Mouse (Mus musculus) A20 (cell line): ENCODE data around the gene Lclat1.

Experiments
- DNase-seq: peaks from one replicate; pipeline ENCODE4 v3.0.0-alpha.2; 2011; ENCODE audit warnings: low read depth, low spot score

The Lclat1 gene

GRCm38 (mm10) chr17:73087045-73087910, 20.5 kb upstream of the Lclat1 start:
- peak; percentile 35 for DNase-seq

DNA sequence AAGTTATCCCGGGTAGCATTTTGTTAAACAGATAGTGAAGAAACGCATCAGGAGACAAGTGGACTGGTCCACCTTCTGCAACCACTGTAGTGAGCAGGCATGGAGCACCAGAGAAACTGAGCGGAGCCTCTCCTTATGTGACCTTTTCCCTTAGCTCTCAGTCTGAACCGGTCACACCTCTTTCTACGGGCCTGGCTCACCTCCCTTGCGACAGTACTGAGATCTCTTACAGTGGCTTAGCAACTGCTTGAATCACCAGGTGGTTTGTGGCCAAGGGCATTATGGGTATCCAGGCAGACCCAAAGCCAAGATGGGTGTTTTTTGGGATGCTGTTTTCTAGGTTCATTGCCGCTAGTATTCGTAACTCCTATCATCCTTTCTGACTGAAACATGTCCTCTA, 16.4 kb upstream of the Lclat1 start:
- DNase-seq = no peak

DNA sequence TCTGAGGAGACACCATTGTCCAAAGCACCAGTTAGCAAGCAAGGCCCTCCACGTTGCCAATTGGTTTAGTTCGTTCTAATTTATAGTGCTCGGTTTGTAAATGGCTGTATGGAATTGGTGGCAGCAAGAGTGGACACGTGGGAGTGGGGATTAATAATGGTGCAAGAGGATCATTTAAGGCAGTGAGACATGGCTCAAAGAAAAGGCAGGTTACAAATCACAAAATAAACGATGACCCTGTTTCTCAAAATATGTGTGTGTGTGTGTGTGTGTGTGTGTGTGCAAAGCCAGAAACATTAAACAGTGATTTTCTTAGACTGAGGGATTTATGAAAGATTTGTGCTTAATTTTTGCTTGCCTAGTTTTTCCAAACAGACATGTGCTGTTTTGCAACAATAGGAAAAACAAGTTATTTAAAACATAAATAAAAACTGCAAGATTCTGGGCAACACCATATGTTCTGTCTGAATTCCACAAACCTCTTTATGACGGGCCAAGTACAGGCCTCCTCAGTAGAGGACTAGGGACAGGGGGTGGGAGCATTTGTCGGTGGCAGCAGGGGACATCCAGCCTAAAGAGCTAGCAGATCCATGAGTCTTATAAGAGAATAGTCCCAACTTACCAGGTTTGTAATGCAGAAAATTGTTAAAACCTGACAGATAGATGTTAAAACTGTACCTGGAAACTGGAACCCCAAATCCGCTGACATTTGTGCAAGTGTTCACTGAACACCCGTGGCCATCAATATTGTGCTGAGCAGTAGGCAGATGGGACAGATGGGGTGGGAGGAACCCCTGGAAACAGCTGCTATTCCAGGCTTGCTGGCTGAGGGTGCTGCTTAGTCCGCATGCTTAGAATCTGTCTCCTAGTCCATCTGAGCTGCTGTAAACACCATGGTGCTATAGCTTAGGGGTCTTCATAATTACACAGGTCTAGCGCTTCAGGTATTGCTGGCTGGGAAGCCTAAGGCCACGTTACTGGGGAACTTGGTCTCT, 15.4 kb upstream of the Lclat1 start:
- no peak for DNase-seq

GRCm38 (mm10) chr17:73095070-73095469, 12.7 kb upstream of the Lclat1 start:
- no peak for DNase-seq

GRCm38 (mm10) chr17:73095585-73095984, 12.2 kb upstream of the Lclat1 start:
- no peak for DNase-seq

DNA sequence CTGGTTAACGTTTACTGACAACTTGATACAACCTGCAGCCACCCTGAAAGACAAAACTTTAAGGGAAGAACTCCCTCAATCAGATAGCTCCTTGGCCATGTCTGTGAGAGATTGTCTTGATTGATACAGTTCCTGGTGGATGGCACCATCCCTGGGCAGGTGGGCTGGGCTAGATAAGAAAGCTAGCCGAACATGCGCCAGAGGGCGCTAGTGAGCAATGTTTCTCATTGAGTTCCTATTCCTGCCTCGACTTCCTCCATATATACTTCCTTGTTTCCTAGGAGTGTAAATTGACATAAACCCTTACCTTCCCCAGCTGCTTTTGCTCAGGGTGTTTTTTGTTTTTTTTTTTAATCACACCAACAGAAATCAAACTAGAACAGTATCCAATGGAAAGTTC, 11.3 kb upstream of the Lclat1 start:
- DNase-seq = peak; percentile 71

DNA sequence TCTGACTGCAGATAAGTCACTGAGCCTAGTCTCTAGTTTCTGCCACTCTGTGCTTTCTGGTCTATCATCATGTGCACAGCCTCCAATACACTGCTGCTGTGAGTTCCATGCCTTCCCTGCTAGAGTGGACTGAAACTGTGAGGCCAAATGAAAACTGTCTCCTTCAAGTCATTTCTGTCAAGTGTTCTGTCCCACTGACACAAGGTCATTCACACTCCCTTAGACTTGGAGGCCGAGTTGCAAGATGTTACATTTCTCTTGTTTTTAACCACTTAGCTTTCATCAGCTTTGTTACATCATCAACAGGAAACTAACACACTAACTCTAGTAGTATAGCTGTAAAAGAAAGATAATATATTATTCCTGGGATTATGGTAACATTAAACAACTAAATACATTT, 9.1 kb upstream of the Lclat1 start:
- DNase-seq = no peak

DNA sequence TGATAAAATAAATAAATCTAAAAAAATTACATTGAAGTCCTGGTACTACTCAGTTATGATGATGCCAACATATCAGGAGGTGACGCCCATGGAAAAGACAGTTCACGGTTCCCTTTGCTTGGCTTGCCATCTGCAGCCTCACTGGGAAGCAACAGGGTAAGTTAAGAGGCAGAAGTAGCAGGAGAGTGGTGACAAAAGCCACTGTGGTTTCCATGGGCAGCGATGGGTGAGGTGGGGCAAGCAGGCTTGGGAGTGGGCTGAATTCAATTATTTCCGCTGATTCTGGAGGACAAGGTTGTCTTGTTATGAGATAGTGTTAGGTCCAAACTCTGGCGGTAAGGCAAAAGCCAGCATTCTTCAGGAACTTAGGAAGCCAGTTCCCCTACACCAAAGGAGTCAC, 7.4 kb upstream of the Lclat1 start:
- DNase-seq = no peak

GRCm38 (mm10) chr17:73102538-73102937, 5.2 kb upstream of the Lclat1 start:
- no peak for DNase-seq

GRCm38 (mm10) chr17:73108170-73108887, 544 bp downstream of the Lclat1 start:
- no peak for DNase-seq

DNA sequence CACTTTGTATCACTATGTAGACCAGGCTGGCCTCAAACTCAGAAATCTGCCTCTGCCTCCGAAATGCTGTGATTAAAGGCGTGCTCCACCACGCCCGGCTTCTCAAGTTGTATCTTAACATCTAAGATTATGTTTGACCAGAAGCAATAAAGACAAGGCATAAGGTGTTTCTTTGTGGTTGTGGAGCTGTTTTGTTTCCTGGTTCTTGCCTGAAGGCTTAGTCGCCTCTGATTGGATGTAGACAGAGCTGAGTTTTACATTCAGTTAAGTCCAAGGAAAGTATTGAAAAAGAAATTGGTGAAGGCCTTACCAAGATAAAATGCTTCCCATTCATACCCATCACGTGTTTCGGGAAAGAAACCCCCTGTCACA, 1.1 kb downstream of the Lclat1 start:
- no peak for DNase-seq

DNA sequence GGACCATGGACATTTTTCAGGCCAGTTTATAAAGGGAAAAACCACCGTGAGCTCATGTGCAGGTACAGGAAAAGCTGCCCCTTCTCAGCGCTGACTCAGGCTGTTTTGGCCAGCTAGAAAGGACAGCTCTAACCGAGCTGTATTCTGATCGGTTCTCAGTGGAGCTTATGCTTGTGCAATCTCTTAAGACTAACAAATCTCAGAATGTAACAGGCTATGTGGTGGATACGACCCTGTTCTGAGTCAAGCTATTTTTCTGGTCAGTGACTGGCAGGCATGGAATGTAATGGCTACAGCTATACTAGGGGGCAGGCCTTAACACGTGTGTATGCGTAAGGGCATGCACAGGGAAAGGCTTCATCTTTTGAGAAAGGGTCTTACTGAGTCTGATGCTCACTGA, 4.3 kb downstream of the Lclat1 start:
- no peak for DNase-seq

DNA sequence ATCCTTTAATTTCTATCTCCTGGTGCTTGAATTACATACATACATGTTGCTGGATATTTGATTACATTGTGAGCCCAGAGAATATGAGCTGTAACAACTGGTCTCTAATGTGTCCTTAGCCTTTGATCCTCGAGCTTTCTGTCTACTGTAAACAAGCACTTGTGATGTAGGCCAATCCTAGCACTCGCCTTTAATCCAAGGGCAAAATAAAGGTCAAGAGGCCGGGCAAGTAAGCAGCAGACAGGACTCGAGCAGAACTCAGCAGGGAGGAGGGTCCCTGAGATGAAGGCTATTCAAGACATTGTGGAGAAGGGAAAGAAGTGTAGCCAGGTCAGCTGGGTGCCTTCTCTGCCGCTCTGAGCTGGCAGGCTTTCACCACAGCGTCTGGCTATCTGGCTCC, 4.8 kb downstream of the Lclat1 start:
- DNase-seq = no peak

- DNase-seq = no peak
Measured at GRCm38 (mm10) chr17:73113230-73113629, 5.4 kb downstream of the Lclat1 start.

GRCm38 (mm10) chr17:73118134-73118533, 10.3 kb downstream of the Lclat1 start:
- DNase-seq = no peak

GRCm38 (mm10) chr17:73118702-73119101, 10.9 kb downstream of the Lclat1 start:
- no peak for DNase-seq

GRCm38 (mm10) chr17:73119150-73119549, 11.4 kb downstream of the Lclat1 start:
- DNase-seq = no peak

DNA sequence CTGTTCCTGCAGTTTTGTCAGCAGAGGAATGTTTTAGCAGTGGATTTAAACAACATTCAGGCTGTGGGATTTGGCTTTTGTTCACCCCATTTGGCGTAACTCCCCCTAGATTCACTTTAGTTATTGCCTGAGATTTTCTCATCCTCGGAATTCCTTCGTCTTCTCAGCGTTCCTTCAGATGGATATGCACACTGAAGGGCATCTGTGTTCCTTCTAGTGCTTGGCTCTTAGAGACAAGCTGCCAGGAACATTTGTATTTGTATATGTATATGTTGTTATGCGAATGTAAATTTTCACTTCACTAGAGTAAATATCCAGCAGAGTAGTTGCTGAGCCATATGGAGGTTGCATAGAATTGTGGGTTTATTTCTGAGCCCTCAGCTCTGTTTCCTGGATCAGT, 12.8 kb downstream of the Lclat1 start:
- DNase-seq = no peak

GRCm38 (mm10) chr17:73121726-73122125, 13.9 kb downstream of the Lclat1 start:
- DNase-seq = no peak

GRCm38 (mm10) chr17:73126349-73126748, 18.6 kb downstream of the Lclat1 start:
- DNase-seq = no peak

DNA sequence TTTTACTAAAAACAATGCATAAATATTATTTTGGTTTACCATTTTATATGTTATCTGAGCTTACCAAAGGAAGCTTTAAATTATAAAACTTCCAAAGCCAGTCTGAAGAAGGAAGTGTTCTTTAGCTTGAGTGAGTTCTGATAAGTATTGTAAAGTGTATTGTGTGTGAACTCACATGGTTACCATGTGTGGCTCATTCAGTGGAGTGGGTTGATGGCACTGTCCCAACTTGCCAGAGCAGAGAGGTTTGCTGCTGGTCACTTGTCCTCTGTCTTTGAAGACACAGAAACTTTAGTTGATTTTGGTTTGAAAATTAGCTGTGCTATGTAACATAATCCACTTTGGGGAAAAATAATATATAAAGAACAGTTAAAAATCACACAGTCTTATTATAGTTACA, 19.1 kb downstream of the Lclat1 start:
- DNase-seq = no peak
